Mouse (Mus musculus): ENCODE measurements at regions not wholly inside any gene's neighbourhood (a gene's known extent, or its start where the extent isn't known, plus 50 kb on each side); places are given as distances from the start of the nearest gene placed in this dataset.

- no peak for TF ChIP-seq USF1 (IDR thresholded peaks at IDR 0.05; ENCODE audit: low read depth)
- no peak for TF ChIP-seq MAX (IDR thresholded peaks at IDR 0.05; ENCODE audit: low read depth)
- no peak for TF ChIP-seq POLR2A (IDR thresholded peaks at IDR 0.05; ENCODE audit: insufficient read length, low read depth)
- no peak for TF ChIP-seq POLR2AphosphoS2 (IDR thresholded peaks at IDR 0.05; ENCODE audit: insufficient read length, low read depth)
- TF ChIP-seq TCF12 (IDR thresholded peaks at IDR 0.05; ENCODE audit: insufficient read depth, poor library complexity, severe bottlenecking) = no peak
- no peak for TF ChIP-seq MYOD1 (IDR thresholded peaks at IDR 0.05; ENCODE audit: control insufficient read depth in 1 of 3, insufficient read length in 2 of 3, low read depth in 2 of 3)
- TF ChIP-seq CEBPB (IDR thresholded peaks at IDR 0.05; ENCODE audit: insufficient read depth, poor library complexity, severe bottlenecking) = no peak
These were observed 93.3 kb upstream of the Marcks start for GRCm38 (mm10) chr10:37231936-37232556.

Measured in myocyte (in vitro differentiated cells).